Mouse (Mus musculus) inflammation-experienced regulatory T-cells (primary cell): ENCODE data around the gene Aldh3b1. TPM values are rescaled to one million over a fixed set of nuclear protein-coding genes. Genes with fewer than 3 reads are reported as not detected.

Experiments used
- polyA plus RNA-seq, 2 experiments: library from polyadenylated mRNA; unstranded; fragments of 100-300 nt; shearing (Covaris generic); gene quantifications; one replicate each; pipeline ENCODE4 v1.2.1; 2017

Aldh3b1 gene
- under 1 TPM; 0.34 to 0.40 TPM for polyA plus RNA-seq

GRCm38 (mm10) chr19:3929211-3929941 lies at the start of gene Aldh3b1:
Gene Aldh3b1 (minus strand): TSS chr19:3929808.

GRCm38 (mm10) chr19:3972229-3972628 lies 42.6 kb upstream of the Aldh3b1 start, which contains the start of gene Aldh3b2:
Gene Aldh3b2 (plus strand): TSS chr19:3972328.

GRCm38 (mm10) chr19:3958470-3958869 lies 28.9 kb upstream of the Aldh3b1 start, which contains the start of gene Aldh3b3:
Gene Aldh3b3 (plus strand): TSS chr19:3958645.

GRCm38 (mm10) chr19:3935032-3935895 lies 5.7 kb upstream of the Aldh3b1 start, which contains the start of gene Unc93b1:
Gene Unc93b1 (plus strand): TSS chr19:3935186.

GRCm38 (mm10) chr19:3912337-3913204 lies 17.0 kb downstream of the Aldh3b1 start, which contains the start of gene Ndufs8:
Gene Ndufs8 (minus strand): TSS chr19:3912774.

GRCm38 (mm10) chr19:3906795-3907786 lies 22.5 kb downstream of the Aldh3b1 start, which contains the start of gene Tcirg1:
Gene Tcirg1 (minus strand): TSS chr19:3907133.

Other genes starting within 250 kb of the Aldh3b1 start
- under 1 TPM; 0.08 to 0.66 TPM for gene Lrp5, start 243.2 kb downstream of the Aldh3b1 start, polyA plus RNA-seq
- 1 to 10 TPM; 5.7 to 6.7 TPM for gene 1810055G02Rik, start 221.5 kb downstream of the Aldh3b1 start, polyA plus RNA-seq
- 10 to 100 TPM; 84.1 to 84.2 TPM for gene Kmt5b, start 162.4 kb downstream of the Aldh3b1 start, polyA plus RNA-seq
- 10 to 100 TPM; 15.3 to 18.1 TPM for gene Chka, start 78.0 kb downstream of the Aldh3b1 start, polyA plus RNA-seq
- 10 to 100 TPM; 69.0 to 87.5 TPM for gene Tcirg1, start 22.7 kb downstream of the Aldh3b1 start, polyA plus RNA-seq
- gene Ndufs8, start 17.0 kb downstream of the Aldh3b1 start, polyA plus RNA-seq: 100 to 1,000 TPM; 135 to 181 TPM
- 10 to 100 TPM; 45.3 to 51.4 TPM for gene Unc93b1, start 5.4 kb upstream of the Aldh3b1 start, polyA plus RNA-seq
- gene Aldh3b3, start 28.8 kb upstream of the Aldh3b1 start, polyA plus RNA-seq: under 1 TPM; 0.24 to 0.86 TPM
- under 1 TPM in 1 of 2 experiments, not detected in 1; 0.20 TPM for gene Aldh3b2, start 42.5 kb upstream of the Aldh3b1 start, polyA plus RNA-seq
- under 1 TPM in 1 of 2 experiments, not detected in 1; 0.36 TPM for gene Acy3, start 56.8 kb upstream of the Aldh3b1 start, polyA plus RNA-seq
- gene Tbx10, start 62.9 kb upstream of the Aldh3b1 start, polyA plus RNA-seq: 1 to 10 TPM in 1 of 2 experiments, not detected in 1; 1.2 TPM
- 10 to 100 TPM; 14.8 to 15.3 TPM for gene Nudt8, start 70.8 kb upstream of the Aldh3b1 start, polyA plus RNA-seq
- 1 to 10 TPM; 1.2 to 4.0 TPM for gene Gm49405, start 70.8 kb upstream of the Aldh3b1 start, polyA plus RNA-seq
- gene Doc2g, start 73.5 kb upstream of the Aldh3b1 start, polyA plus RNA-seq: 1 to 10 TPM in 1 of 2 experiments, under 1 TPM in 1; 0.68 to 4.7 TPM
- gene Ndufv1, start 83.0 kb upstream of the Aldh3b1 start, polyA plus RNA-seq: 100 to 1,000 TPM; 152 to 159 TPM
- gene Gstp1, start 108.2 kb upstream of the Aldh3b1 start, polyA plus RNA-seq: 100 to 1,000 TPM; 537 to 539 TPM
- 10 to 100 TPM in 1 of 2 experiments, 1 to 10 TPM in 1; 3.0 to 16.9 TPM for gene Gstp2, start 116.2 kb upstream of the Aldh3b1 start, polyA plus RNA-seq
- 100 to 1,000 TPM in 1 of 2 experiments, 10 to 100 TPM in 1; 94.0 to 111 TPM for gene Gstp3, start 129.8 kb upstream of the Aldh3b1 start, polyA plus RNA-seq
- not detected for gene Cabp2, start 151.8 kb upstream of the Aldh3b1 start, polyA plus RNA-seq
- gene Cdk2ap2, start 167.4 kb upstream of the Aldh3b1 start, polyA plus RNA-seq: 100 to 1,000 TPM; 834 to 888 TPM
- 100 to 1,000 TPM; 344 to 350 TPM for gene Pitpnm1, start 170.2 kb upstream of the Aldh3b1 start, polyA plus RNA-seq
- 100 to 1,000 TPM; 182 to 196 TPM for gene Aip, start 196.1 kb upstream of the Aldh3b1 start, polyA plus RNA-seq
- gene Gpr152, start 210.0 kb upstream of the Aldh3b1 start, polyA plus RNA-seq: 1 to 10 TPM in 1 of 2 experiments, under 1 TPM in 1; 0.18 to 1.7 TPM
- under 1 TPM; 0.38 to 0.82 TPM for gene Cabp4, start 214.2 kb upstream of the Aldh3b1 start, polyA plus RNA-seq
- 100 to 1,000 TPM; 373 to 413 TPM for gene Coro1b, start 218.8 kb upstream of the Aldh3b1 start, polyA plus RNA-seq
- gene Ptprcap, start 223.8 kb upstream of the Aldh3b1 start, polyA plus RNA-seq: 1,000 to 10,000 TPM; 1,211 to 1,532 TPM
- gene Rps6kb2, start 233.5 kb upstream of the Aldh3b1 start, polyA plus RNA-seq: 10 to 100 TPM; 46.4 to 51.4 TPM
- 10 to 100 TPM; 19.4 to 27.5 TPM for gene Carns1, start 245.7 kb upstream of the Aldh3b1 start, polyA plus RNA-seq